Mouse (Mus musculus) stomach, embryonic 15.5 days (tissue): ENCODE data around the gene Dhcr24. TPM values are rescaled to one million over a fixed set of nuclear protein-coding genes. Genes with fewer than 3 reads are reported as not detected.

Source experiments
- ATAC-seq: fragments of 200-750 bp; cut with Nextera tagmentation; 2 replicates; pipeline ENCODE4 v1.8.0; 2017; ENCODE audit warnings: low read depth, moderate number of reproducible peaks, moderate TSS enrichment; ENCODE audit not compliant: insufficient read depth, low FRiP score
- H3K27ac ChIP-seq: fragments of 300-500 bp; sonication (generic); 2 replicates; pipeline ENCODE4 v1.5.1; 2015; ENCODE audit warnings: mild to moderate bottlenecking, inconsistent platforms
- H3K27me3 ChIP-seq: fragments of 300-500 bp; sonication (generic); replicated peaks from 2 replicates; pipeline ENCODE4 v1.6.1; 2015; ENCODE audit warnings: inconsistent platforms
- H3K36me3 ChIP-seq: fragments of 300-500 bp; sonication (generic); 2 replicates; pipeline ENCODE4 v1.6.1; 2015; ENCODE audit warnings: inconsistent platforms
- H3K4me1 ChIP-seq: fragments of 300-500 bp; sonication (generic); 2 replicates; pipeline ENCODE4 v1.6.1; 2015; ENCODE audit warnings: inconsistent platforms
- H3K4me2 ChIP-seq: fragments of 300-500 bp; sonication (generic); 2 replicates; pipeline ENCODE4 v1.6.1; 2015; ENCODE audit warnings: mild to moderate bottlenecking, inconsistent platforms
- H3K4me3 ChIP-seq: fragments of 300-500 bp; sonication (generic); replicated peaks from 2 replicates; pipeline ENCODE4 v1.5.1; 2015; ENCODE audit warnings: inconsistent platforms
- H3K9ac ChIP-seq: fragments of 300-500 bp; sonication (generic); 2 replicates; pipeline ENCODE4 v1.6.1; 2015; ENCODE audit warnings: inconsistent platforms
- H3K9me3 ChIP-seq: fragments of 300-500 bp; sonication (generic); 2 replicates; pipeline ENCODE4 v1.6.1; 2016; ENCODE audit warnings: inconsistent platforms
- WGBS: fragments of 180-500 bp; shearing (Covaris S2); methylation state at CpG from one replicate; pipeline ENCODE4 v1.1.7; 2015; 5-methylcytosine and 5-hydroxymethylcytosine counted together
- polyA plus RNA-seq: library from polyadenylated mRNA; unstranded; fragments of >200 nt; fragmentation: Nextera tagmentation; extraction: Ambion mirVana; gene quantifications from 2 replicates; pipeline ENCODE4 v1.2.1, GENCODE M21; 2015

Dhcr24 gene
- polyA plus RNA-seq, 1 experiment from 2014 or later = 7.7 TPM

- Histone ChIP-seq H3K4me1 (peaks cover 29% of the 10 kb centered on the region), H3K27me3 (no peaks in the 10 kb centered on the region), H3K4me2 (peak overlapping the region; percentile 93), H3K9me3 (no peaks in the 10 kb centered on the region), H3K4me3 (peak overlapping the region; percentile 92), H3K27ac (no peak overlapping the region), H3K36me3 (peaks cover 17% of the 10 kb centered on the region; the same call in 1 of the 2 replicates), H3K9ac (no peak overlapping the region; the same call in 1 of the 2 replicates)
- WGBS = 35% methylated on average over 9 of the region's 9 CpGs
- ATAC-seq = no peak
Observed at GRCm38 (mm10) chr4:106562837-106563790, 2.3 kb downstream of the Dhcr24 start.

GRCm38 (mm10) chr4:106564161-106564560 lies 3.3 kb downstream of the Dhcr24 start:
- Histone ChIP-seq H3K36me3 (peaks cover 18% of the 10 kb centered on the region; the same call in 1 of the 2 replicates), H3K9ac (no peak overlapping the region), H3K27ac (no peak overlapping the region), H3K9me3 (no peaks in the 10 kb centered on the region), H3K4me1 (peaks cover 29% of the 10 kb centered on the region), H3K27me3 (no peaks in the 10 kb centered on the region), H3K4me2 (no peak overlapping the region), H3K4me3 (no peak overlapping the region)
- no peak for ATAC-seq
- WGBS = 80% methylated on average over 11 of the region's 11 CpGs

- H3K4me3 ChIP-seq = no peak overlapping the region
- ATAC-seq = no peak
- peaks cover 46% of the 10 kb centered on the region for H3K36me3 ChIP-seq
- no peak overlapping the region for H3K4me2 ChIP-seq
- H3K27ac ChIP-seq = no peak overlapping the region
- H3K4me1 ChIP-seq = no peaks in the 10 kb centered on the region
- no peaks in the 10 kb centered on the region for H3K9me3 ChIP-seq
- no peak overlapping the region for H3K9ac ChIP-seq
- 89% methylated on average over 4 of the region's 4 CpGs for WGBS
- H3K27me3 ChIP-seq = no peaks in the 10 kb centered on the region
Observed at GRCm38 (mm10) chr4:106569680-106570079, 8.8 kb downstream of the Dhcr24 start.

- Histone ChIP-seq H3K9ac (no peak overlapping the region), H3K36me3 (peaks cover 40% of the 10 kb centered on the region), H3K4me3 (no peak overlapping the region), H3K9me3 (no peaks in the 10 kb centered on the region), H3K27me3 (no peaks in the 10 kb centered on the region), H3K4me1 (no peaks in the 10 kb centered on the region), H3K4me2 (no peak overlapping the region), H3K27ac (no peak overlapping the region)
- ATAC-seq = no peak
- 83% methylated on average over 11 of the region's 11 CpGs for whole genome bisulfite sequencing
Observed at GRCm38 (mm10) chr4:106571081-106571724, 10.4 kb downstream of the Dhcr24 start.

GRCm38 (mm10) chr4:106575022-106575421 lies 14.2 kb downstream of the Dhcr24 start:
- Histone ChIP-seq H3K27ac (no peak overlapping the region), H3K27me3 (no peaks in the 10 kb centered on the region), H3K36me3 (peaks cover 49% of the 10 kb centered on the region), H3K9ac (no peak overlapping the region), H3K4me2 (no peak overlapping the region), H3K4me1 (no peaks in the 10 kb centered on the region), H3K9me3 (no peaks in the 10 kb centered on the region), H3K4me3 (no peak overlapping the region)
- WGBS = 82% methylated on average over 8 of the region's 8 CpGs
- ATAC-seq = no peak

- Histone ChIP-seq H3K27ac (no peak overlapping the region), H3K9me3 (no peaks in the 10 kb centered on the region), H3K4me3 (no peak overlapping the region), H3K9ac (no peak overlapping the region), H3K36me3 (peaks cover 40% of the 10 kb centered on the region), H3K4me1 (peaks cover 14% of the 10 kb centered on the region), H3K27me3 (no peaks in the 10 kb centered on the region), H3K4me2 (no peak overlapping the region)
- 86% methylated on average over 7 of the region's 7 CpGs for WGBS
- no peak for ATAC-seq
Observed at GRCm38 (mm10) chr4:106577511-106577910, 16.7 kb downstream of the Dhcr24 start.

GRCm38 (mm10) chr4:106581176-106581864 lies 20.5 kb downstream of the Dhcr24 start:
- H3K9me3 ChIP-seq = no peaks in the 10 kb centered on the region
- no peak overlapping the region for H3K9ac ChIP-seq
- peaks cover 17% of the 10 kb centered on the region for H3K4me1 ChIP-seq
- 73% methylated on average over 14 of the region's 14 CpGs for WGBS
- no peak for ATAC-seq
- peak overlapping the region; percentile 78; the same call in 1 of the 2 replicates for H3K27ac ChIP-seq
- peaks cover 36% of the 10 kb centered on the region for H3K36me3 ChIP-seq
- H3K27me3 ChIP-seq = no peaks in the 10 kb centered on the region
- no peak overlapping the region for H3K4me3 ChIP-seq
- no peak overlapping the region for H3K4me2 ChIP-seq

- Histone ChIP-seq H3K4me2 (no peak overlapping the region), H3K9me3 (no peaks in the 10 kb centered on the region), H3K36me3 (peaks cover 36% of the 10 kb centered on the region), H3K9ac (no peak overlapping the region), H3K4me3 (no peak overlapping the region), H3K27me3 (no peaks in the 10 kb centered on the region), H3K27ac (peak overlapping the region; percentile 78), H3K4me1 (peaks cover 17% of the 10 kb centered on the region)
- WGBS = 78% methylated on average over 15 of the region's 15 CpGs
- ATAC-seq = no peak
Observed at GRCm38 (mm10) chr4:106581865-106582204, 21.0 kb downstream of the Dhcr24 start.

GRCm38 (mm10) chr4:106582428-106583153 lies 21.8 kb downstream of the Dhcr24 start:
- ATAC-seq = peak; percentile 85
- H3K4me3 ChIP-seq = no peak overlapping the region
- peak overlapping the region; percentile 78 for H3K27ac ChIP-seq
- H3K36me3 ChIP-seq = peaks cover 39% of the 10 kb centered on the region
- WGBS = 53% methylated on average over 12 of the region's 12 CpGs
- H3K27me3 ChIP-seq = no peaks in the 10 kb centered on the region
- H3K9me3 ChIP-seq = no peaks in the 10 kb centered on the region
- H3K9ac ChIP-seq = no peak overlapping the region
- peaks cover 17% of the 10 kb centered on the region for H3K4me1 ChIP-seq
- H3K4me2 ChIP-seq = no peak overlapping the region

- H3K27me3 ChIP-seq = no peaks in the 10 kb centered on the region
Observed at GRCm38 (mm10) chr4:106584665-106585064, 23.8 kb downstream of the Dhcr24 start.

GRCm38 (mm10) chr4:106587075-106587474 lies 26.2 kb downstream of the Dhcr24 start:
- H3K9ac ChIP-seq = no peak overlapping the region
- H3K4me1 ChIP-seq = peaks cover 6% of the 10 kb centered on the region
- peaks cover 38% of the 10 kb centered on the region for H3K36me3 ChIP-seq
- H3K4me2 ChIP-seq = no peak overlapping the region
- H3K4me3 ChIP-seq = no peak overlapping the region
- no peaks in the 10 kb centered on the region for H3K9me3 ChIP-seq
- 88% methylated on average over 6 of the region's 6 CpGs for WGBS
- ATAC-seq = no peak
- no peak overlapping the region for H3K27ac ChIP-seq
- H3K27me3 ChIP-seq = no peaks in the 10 kb centered on the region

More at GRCm38 (mm10) chr4:106584665-106585064, 23.8 kb downstream of the Dhcr24 start:
- ATAC-seq = no peak
- Histone ChIP-seq H3K9ac (no peak overlapping the region), H3K9me3 (no peaks in the 10 kb centered on the region), H3K36me3 (peaks cover 40% of the 10 kb centered on the region), H3K4me3 (no peak overlapping the region), H3K4me2 (no peak overlapping the region), H3K4me1 (peaks cover 17% of the 10 kb centered on the region), H3K27ac (no peak overlapping the region)
- 89% methylated on average over 4 of the region's 4 CpGs for WGBS
